Mouse (Mus musculus): ENCODE data around the gene Actn3. TPM values are rescaled to one million over a fixed set of nuclear protein-coding genes. Genes with fewer than 3 reads are reported as not detected.

Actn3 gene
- polyA plus RNA-seq, 1 experiment from 2014 or later: 3.6 TPM

DNA sequence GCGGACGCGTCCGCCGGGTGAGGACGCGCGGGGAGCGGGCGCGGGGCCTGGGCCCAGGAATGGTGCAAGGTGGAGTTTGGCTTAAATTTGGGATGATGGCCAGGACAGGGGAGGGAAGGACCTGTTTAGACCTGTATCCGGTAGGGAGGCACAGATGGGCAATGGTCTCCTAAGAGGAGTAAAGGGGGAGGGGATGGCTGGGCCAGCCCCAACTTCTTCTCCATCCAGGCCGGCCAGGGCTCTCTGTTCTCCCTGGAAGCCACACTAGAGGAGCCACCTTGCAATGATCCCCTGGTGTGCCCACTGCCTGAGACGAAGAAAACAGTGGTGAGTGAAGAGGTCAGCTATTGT lies 22.3 kb downstream of the Actn3 start:
- peak overlapping the region; percentile 51 for H3K4me3 ChIP-seq
- peaks cover 23% of the 10 kb centered on the region; the same call in 1 of the 2 replicates for H3K27me3 ChIP-seq
- H3K4me2 ChIP-seq: peak overlapping the region; percentile 95
- 0 out of 2 replicates have a peak, but pooled peaks have one; percentile 19 for ATAC-seq (ENCODE audit: borderline replicate concordance, extremely low read depth, low FRiP score, low TSS enrichment)
- no peaks in the 10 kb centered on the region for H3K36me3 ChIP-seq
- H3K4me1 ChIP-seq: peaks cover 10% of the 10 kb centered on the region
- no peak overlapping the region for H3K27ac ChIP-seq
- H3K9me3 ChIP-seq: no peaks in the 10 kb centered on the region
- peak overlapping the region; percentile 52 for H3K9ac ChIP-seq
- 3% methylated on average over 14 of the region's 14 CpGs for WGBS

DNA sequence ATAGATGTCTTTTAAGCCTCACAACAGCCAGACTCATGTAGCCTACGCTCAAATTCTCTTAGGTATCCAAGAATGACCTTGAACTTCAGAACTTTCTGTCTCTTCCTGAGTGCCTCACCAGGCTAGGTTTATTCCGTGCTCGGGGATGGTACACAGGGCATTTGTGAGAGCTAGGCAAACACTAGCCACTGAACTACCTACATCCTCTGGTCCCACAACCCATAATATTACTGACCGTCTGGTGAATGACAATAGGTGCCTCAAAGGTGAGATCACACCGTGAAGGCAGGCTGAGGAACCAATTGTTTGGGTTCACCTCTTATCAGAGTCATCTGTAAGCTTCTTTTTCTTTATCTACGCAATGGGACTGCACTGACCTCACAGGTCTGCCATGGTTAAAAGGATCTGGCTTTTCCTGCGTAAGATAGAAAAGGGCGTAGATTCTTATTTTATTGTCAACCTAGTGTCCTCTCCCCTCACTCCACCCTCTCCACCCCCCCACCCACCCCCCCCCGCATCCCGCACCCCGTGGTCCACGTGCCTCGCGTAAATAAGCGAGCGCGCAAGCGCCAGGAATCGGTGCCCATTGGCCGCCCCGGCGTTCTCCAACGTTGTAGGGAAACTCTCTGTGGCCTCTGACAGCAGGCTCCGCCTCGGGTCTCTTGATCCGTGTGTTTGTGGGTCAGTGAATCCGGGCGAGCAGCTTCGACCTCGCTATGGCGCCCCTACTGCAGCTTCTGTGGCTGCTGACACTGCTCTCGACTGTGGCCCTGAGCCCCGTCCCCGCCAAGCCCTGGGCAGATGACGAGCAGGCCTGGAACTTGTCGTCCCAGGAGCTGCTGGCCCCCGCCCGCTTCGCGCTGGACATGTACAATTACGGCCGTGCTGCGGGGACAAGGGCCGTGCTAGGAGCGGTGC lies 22.9 kb downstream of the Actn3 start, which contains the start of gene Ctsf:
Gene Ctsf (plus strand): TSS at position 579 of the 918 bp plus-strand sequence.
- H3K4me3 ChIP-seq: peak within 1 kb of the TSS; percentile 51
- H3K9me3 ChIP-seq: no peaks in the 10 kb centered on the region
- H3K27me3 ChIP-seq: peaks cover 23% of the 10 kb centered on the region; the same call in 1 of the 2 replicates
- peaks cover 10% of the 10 kb centered on the region for H3K4me1 ChIP-seq
- H3K9ac ChIP-seq: peak within 1 kb of the TSS; percentile 52
- H3K27ac ChIP-seq: no peak within 1 kb of the TSS
- H3K4me2 ChIP-seq: peak within 1 kb of the TSS; percentile 95
- peak; percentile 89; the same call in 1 of the 2 replicates for ATAC-seq (ENCODE audit: borderline replicate concordance, extremely low read depth, low FRiP score, low TSS enrichment)
- WGBS: 3% methylated on average over 45 of the region's 45 CpGs
- H3K36me3 ChIP-seq: no peaks in the 10 kb centered on the region

- Histone ChIP-seq H3K4me1 (peaks cover 7% of the 10 kb centered on the region), H3K9me3 (no peaks in the 10 kb centered on the region), H3K9ac (no peak overlapping the region), H3K27me3 (peaks cover 22% of the 10 kb centered on the region; the same call in 1 of the 2 replicates), H3K4me3 (no peak overlapping the region), H3K36me3 (no peaks in the 10 kb centered on the region), H3K27ac (no peak overlapping the region), H3K4me2 (no peak overlapping the region)
- no peak for ATAC-seq (ENCODE audit: borderline replicate concordance, extremely low read depth, low FRiP score, low TSS enrichment)
- 42% methylated on average over 5 of the region's 5 CpGs for WGBS
Observed at GRCm38 (mm10) chr19:4850281-4850680, 27.4 kb downstream of the Actn3 start.

DNA sequence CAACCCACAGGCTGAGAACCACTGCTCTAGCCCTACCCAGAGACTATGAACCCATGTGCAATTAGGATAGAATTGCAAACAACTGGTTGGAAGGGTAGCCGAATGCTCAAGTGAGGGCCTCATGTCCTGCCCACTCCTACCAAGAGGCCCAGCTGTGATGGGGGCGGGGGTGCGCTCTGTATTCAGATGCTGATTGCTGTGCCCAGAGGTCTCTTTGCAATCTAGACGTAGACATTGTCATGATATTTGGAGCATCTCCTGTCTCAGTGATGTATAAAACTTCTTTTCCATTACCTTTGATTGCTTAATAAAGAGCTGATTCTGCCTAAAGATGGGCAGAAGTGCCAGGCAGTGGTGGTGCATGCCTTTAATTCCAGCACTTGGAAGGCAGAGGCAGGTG lies 27.9 kb downstream of the Actn3 start:
- peaks cover 21% of the 10 kb centered on the region; the same call in 1 of the 2 replicates for H3K27me3 ChIP-seq
- ATAC-seq (ENCODE audit: borderline replicate concordance, extremely low read depth, low FRiP score, low TSS enrichment): no peak
- H3K9ac ChIP-seq: no peak overlapping the region
- WGBS: 51% methylated on average over 4 of the region's 4 CpGs
- no peak overlapping the region for H3K4me2 ChIP-seq
- H3K27ac ChIP-seq: no peak overlapping the region
- H3K4me1 ChIP-seq: peaks cover 5% of the 10 kb centered on the region; the same call in 1 of the 2 replicates
- no peaks in the 10 kb centered on the region for H3K9me3 ChIP-seq
- H3K36me3 ChIP-seq: no peaks in the 10 kb centered on the region
- H3K4me3 ChIP-seq: no peak overlapping the region

DNA sequence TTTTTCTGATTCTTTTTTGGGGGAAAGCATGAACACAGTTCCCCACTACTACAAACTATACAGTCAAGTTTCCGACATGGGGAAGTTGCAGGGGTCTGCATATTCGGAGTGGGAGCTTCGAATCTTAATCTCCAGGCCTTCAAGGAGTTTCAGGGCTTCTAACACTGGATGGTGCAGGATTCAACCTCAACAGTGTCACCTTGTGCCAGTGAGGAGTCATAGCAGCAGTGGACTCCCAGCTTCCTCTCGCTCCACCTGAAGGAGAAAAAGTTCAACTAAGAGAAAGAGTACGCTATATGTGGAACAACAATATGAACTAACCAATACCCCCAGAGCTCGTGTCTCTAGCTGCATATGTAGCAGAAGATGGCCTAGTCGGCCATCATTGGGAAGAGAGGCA lies 30.2 kb downstream of the Actn3 start:
- H3K36me3 ChIP-seq: no peaks in the 10 kb centered on the region
- no peaks in the 10 kb centered on the region for H3K9me3 ChIP-seq
- H3K9ac ChIP-seq: no peak overlapping the region
- H3K4me3 ChIP-seq: no peak overlapping the region
- H3K4me2 ChIP-seq: no peak overlapping the region
- H3K4me1 ChIP-seq: no peaks in the 10 kb centered on the region
- no peak for ATAC-seq (ENCODE audit: borderline replicate concordance, extremely low read depth, low FRiP score, low TSS enrichment)
- 30% methylated on average over 7 of the region's 7 CpGs for WGBS
- H3K27ac ChIP-seq: no peak overlapping the region
- peaks cover 7% of the 10 kb centered on the region; the same call in 1 of the 2 replicates for H3K27me3 ChIP-seq

DNA sequence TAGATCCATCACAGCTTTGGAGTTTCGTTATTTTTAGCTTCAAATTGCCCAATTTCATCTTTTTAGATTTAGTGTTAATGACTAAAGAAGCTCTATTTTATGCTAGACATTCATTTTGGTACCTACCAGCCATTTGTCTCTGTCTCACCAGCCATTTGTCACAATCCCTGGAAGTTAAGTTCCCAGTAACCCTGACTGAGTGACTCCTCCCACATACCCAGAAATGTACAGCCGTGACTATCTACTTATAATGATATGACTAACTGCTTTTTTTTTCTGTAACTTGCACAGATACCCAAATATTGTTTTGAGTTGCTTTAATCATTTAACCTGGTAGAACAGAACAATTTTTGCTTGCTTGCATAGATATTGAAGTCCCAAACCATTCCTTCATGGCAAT lies 31.9 kb downstream of the Actn3 start:
- H3K4me1 ChIP-seq: no peaks in the 10 kb centered on the region
- H3K4me2 ChIP-seq: no peak overlapping the region
- H3K27me3 ChIP-seq: peaks cover 13% of the 10 kb centered on the region; the same call in 1 of the 2 replicates
- H3K9me3 ChIP-seq: no peaks in the 10 kb centered on the region
- no peak overlapping the region for H3K4me3 ChIP-seq
- 52% methylated on average over 2 of the region's 2 CpGs for WGBS
- H3K36me3 ChIP-seq: no peaks in the 10 kb centered on the region
- ATAC-seq (ENCODE audit: borderline replicate concordance, extremely low read depth, low FRiP score, low TSS enrichment): no peak
- no peak overlapping the region for H3K27ac ChIP-seq
- no peak overlapping the region for H3K9ac ChIP-seq

- no peak for ATAC-seq (ENCODE audit: borderline replicate concordance, extremely low read depth, low FRiP score, low TSS enrichment)
- no peak overlapping the region for H3K9ac ChIP-seq
- peaks cover 20% of the 10 kb centered on the region for H3K27me3 ChIP-seq
- no peak overlapping the region for H3K4me3 ChIP-seq
- H3K27ac ChIP-seq: no peak overlapping the region
- H3K36me3 ChIP-seq: no peaks in the 10 kb centered on the region
- H3K4me1 ChIP-seq: peaks cover 5% of the 10 kb centered on the region; the same call in 1 of the 2 replicates
- 52% methylated on average over 2 of the region's 2 CpGs for WGBS
- no peak overlapping the region for H3K4me2 ChIP-seq
- no peaks in the 10 kb centered on the region for H3K9me3 ChIP-seq
Observed at GRCm38 (mm10) chr19:4842611-4843010, 35.1 kb downstream of the Actn3 start.

- Histone ChIP-seq H3K4me2 (no peak overlapping the region), H3K4me1 (peaks cover 5% of the 10 kb centered on the region; the same call in 1 of the 2 replicates), H3K9ac (no peak overlapping the region), H3K36me3 (no peaks in the 10 kb centered on the region), H3K9me3 (no peaks in the 10 kb centered on the region), H3K27ac (no peak overlapping the region), H3K27me3 (peaks cover 16% of the 10 kb centered on the region), H3K4me3 (no peak overlapping the region)
- WGBS: 79% methylated on average over 9 of the region's 9 CpGs
- ATAC-seq (ENCODE audit: borderline replicate concordance, extremely low read depth, low FRiP score, low TSS enrichment): no peak
Observed at GRCm38 (mm10) chr19:4840848-4841247, 36.9 kb downstream of the Actn3 start.

GRCm38 (mm10) chr19:4839149-4839548 lies 38.6 kb downstream of the Actn3 start, which contains the start of the genes Ccs and Ccdc87:
Gene Ccs (minus strand): TSS chr19:4839332.
Gene Ccdc87 (plus strand): TSS chr19:4839366.
- H3K4me3 ChIP-seq: peak within 1 kb of the TSS; percentile 66
- H3K36me3 ChIP-seq: no peaks in the 10 kb centered on the region
- H3K9ac ChIP-seq: peak within 1 kb of the TSS; percentile 65
- peak within 1 kb of the TSS; percentile 96 for H3K4me2 ChIP-seq
- peaks cover 16% of the 10 kb centered on the region for H3K27me3 ChIP-seq
- no peaks in the 10 kb centered on the region for H3K9me3 ChIP-seq
- WGBS: under 1% methylated on average over 25 of the region's 25 CpGs
- H3K27ac ChIP-seq: no peak within 1 kb of the TSS
- ATAC-seq (ENCODE audit: borderline replicate concordance, extremely low read depth, low FRiP score, low TSS enrichment): peak; percentile 99
- H3K4me1 ChIP-seq: peaks cover 5% of the 10 kb centered on the region; the same call in 1 of the 2 replicates

DNA sequence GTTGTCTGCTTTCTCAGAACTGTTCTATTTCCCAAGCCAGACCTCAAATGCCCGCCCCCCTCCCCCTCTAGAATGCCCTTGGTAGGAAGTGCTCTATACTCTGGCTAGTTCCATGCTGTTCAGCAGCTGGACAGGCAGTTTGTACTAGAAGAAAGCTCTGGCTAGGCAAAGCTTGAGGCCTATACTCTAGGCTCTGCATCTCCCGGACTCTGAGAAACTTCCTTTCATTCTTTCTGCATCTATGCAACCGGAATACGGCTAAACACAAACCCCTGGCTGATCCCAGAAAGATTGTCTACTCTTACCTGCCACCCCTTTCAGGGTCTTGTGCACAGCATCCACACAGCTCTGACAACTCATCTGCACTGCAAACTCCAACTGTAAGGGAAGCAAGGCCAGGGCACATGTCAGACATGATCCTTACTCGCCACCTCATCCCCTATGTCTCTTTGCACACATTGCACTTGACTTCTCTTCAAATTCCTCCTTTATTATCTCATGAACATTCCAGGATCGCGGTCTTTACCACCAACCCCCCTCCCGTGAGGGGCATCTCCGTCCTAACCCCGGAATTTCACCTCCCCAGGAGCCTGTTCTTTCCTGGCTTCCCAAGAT lies 39.1 kb downstream of the Actn3 start:
- ATAC-seq (ENCODE audit: borderline replicate concordance, extremely low read depth, low FRiP score, low TSS enrichment): no peak

GRCm38 (mm10) chr19:4837049-4837448 lies 40.7 kb downstream of the Actn3 start:
- ATAC-seq (ENCODE audit: borderline replicate concordance, extremely low read depth, low FRiP score, low TSS enrichment): no peak
- H3K4me2 ChIP-seq: no peak overlapping the region
- peaks cover 13% of the 10 kb centered on the region; the same call in 1 of the 2 replicates for H3K36me3 ChIP-seq
- H3K4me1 ChIP-seq: peaks cover 5% of the 10 kb centered on the region; the same call in 1 of the 2 replicates
- peaks cover 16% of the 10 kb centered on the region for H3K27me3 ChIP-seq
- WGBS: 92% methylated on average over 6 of the region's 6 CpGs
- no peak overlapping the region for H3K9ac ChIP-seq
- H3K9me3 ChIP-seq: no peaks in the 10 kb centered on the region
- no peak overlapping the region for H3K4me3 ChIP-seq
- H3K27ac ChIP-seq: no peak overlapping the region

More for the DNA sequence above, 39.1 kb downstream of the Actn3 start:
- no peak overlapping the region for H3K27ac ChIP-seq
- 28% methylated on average over 10 of the region's 10 CpGs for WGBS
- H3K4me2 ChIP-seq: peak overlapping the region; percentile 96
- peak overlapping the region; percentile 65 for H3K9ac ChIP-seq
- peak overlapping the region; percentile 66 for H3K4me3 ChIP-seq
- peaks cover 5% of the 10 kb centered on the region; the same call in 1 of the 2 replicates for H3K4me1 ChIP-seq
- H3K36me3 ChIP-seq: no peaks in the 10 kb centered on the region
- H3K27me3 ChIP-seq: peaks cover 16% of the 10 kb centered on the region
- H3K9me3 ChIP-seq: no peaks in the 10 kb centered on the region
